Mouse (Mus musculus) spleen, embryonic (tissue): ENCODE measurements at regions not wholly inside any gene's neighbourhood (a gene's known extent, or its start where the extent isn't known, plus 50 kb on each side); places are given as distances from the start of the nearest gene placed in this dataset.

Source experiments
- CTCF ChIA-PET: fragments of 350-600 bp; sonication (Branson Sonifier 250); formaldehyde crosslinking; loops from one replicate; lab custom pipeline; 2022; lab: Charles Lee

DNA sequence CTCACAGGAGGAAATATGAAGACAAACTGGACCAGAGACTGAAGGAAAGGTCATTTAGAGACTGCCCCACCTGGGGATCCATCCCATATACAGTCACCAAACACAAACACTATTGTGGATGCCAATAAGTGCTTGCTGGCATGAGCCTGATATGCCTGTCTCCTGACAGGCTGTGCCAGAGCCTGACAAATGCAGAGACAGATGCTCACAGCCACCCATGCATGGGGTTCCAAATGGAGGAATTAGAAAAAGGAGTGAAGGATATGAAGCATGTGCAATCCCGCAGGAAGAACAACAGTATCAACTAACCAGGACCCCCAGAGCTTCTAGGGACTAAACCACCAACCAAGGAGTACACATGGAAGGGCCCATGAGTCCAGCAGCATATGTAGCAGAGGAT, 505.9 kb downstream of the Gm6685 start:
- CTCF ChIA-PET: no interaction called here

GRCm38 (mm10) chr11:27799826-27800620, 539.6 kb downstream of the Gm6685 start:
- CTCF ChIA-PET: interaction anchor here (0.6 kb wide), 1 partner anchor 523 kb away, joined by 4 read pairs; no protein-coding TSS in a partner anchor

- CTCF ChIA-PET: no interaction called here
Measured at GRCm38 (mm10) chr11:27753913-27754218, 585.8 kb downstream of the Gm6685 start.

DNA sequence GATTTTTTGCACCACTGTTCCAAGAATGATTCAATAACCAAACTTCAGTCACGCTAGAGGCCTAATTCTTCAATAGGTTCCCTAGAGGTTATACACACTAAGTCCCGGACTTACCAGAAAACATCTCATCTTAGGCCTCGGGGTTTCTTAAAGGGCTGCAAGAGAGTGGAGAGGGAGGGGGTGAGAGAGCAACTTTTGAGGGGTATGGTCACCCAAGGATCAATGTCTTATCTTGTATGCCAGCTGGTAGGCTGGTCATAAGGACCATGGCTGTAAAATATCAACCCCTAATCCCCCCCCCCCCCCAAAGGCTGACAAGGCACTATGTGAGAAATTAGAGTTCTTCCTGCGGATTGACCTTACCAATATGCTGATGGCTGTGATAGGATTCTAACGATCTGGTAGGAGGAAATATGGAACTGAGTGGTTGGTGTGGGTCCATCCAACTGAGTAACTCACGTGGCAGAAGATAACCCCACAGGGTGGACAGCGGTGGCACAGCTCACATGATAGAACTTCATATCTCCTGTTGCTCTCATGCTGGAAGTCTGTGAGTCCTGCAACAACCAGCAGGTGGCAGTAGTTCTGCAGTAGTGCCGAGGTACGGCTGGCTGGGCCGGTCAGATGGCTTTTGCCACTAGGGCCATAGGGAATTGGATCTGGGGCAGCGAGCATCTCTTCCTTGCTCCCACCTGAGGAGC, 586.3 kb downstream of the Gm6685 start:
- CTCF ChIA-PET: no interaction called here

- CTCF ChIA-PET: no interaction called here
Measured at GRCm38 (mm10) chr11:27726109-27726508, 613.6 kb downstream of the Gm6685 start.

GRCm38 (mm10) chr11:27721346-27721745, 618.3 kb downstream of the Gm6685 start:
- CTCF ChIA-PET: no interaction called here

- CTCF ChIA-PET: no interaction called here
Measured at GRCm38 (mm10) chr11:27672436-27672835, 667.2 kb downstream of the Gm6685 start.
